Mouse (Mus musculus) E14TG2a.4 (cell line): ENCODE results near the gene Stum.

Source experiments
- H3K27me3 ChIP-seq: 2 replicates; pipeline ENCODE4 v1.6.1; 2014; ENCODE audit warnings: low read length, control low read depth; ENCODE audit not compliant: insufficient read depth
- H3K36me3 ChIP-seq: 2 replicates; pipeline ENCODE4 v1.6.1; 2014; ENCODE audit warnings: low read length, control low read depth; ENCODE audit not compliant: insufficient read depth
- H3K4me1 ChIP-seq: replicated peaks from 2 replicates; pipeline ENCODE4 v1.6.1; 2014; ENCODE audit warnings: low read depth, low read length, control low read depth
- H3K4me3 ChIP-seq: replicated peaks from 2 replicates; pipeline ENCODE4 v1.5.1; 2014; ENCODE audit warnings: mild to moderate bottlenecking, low read length
- H3K9me3 ChIP-seq: 2 replicates; pipeline ENCODE4 v1.6.1; 2014; ENCODE audit warnings: low read length, control low read depth
- CTCF ChIP-seq: conservative IDR thresholded peaks from 2 replicates; pipeline ENCODE4 v1.5.1; 2014; ENCODE audit warnings: low read length
- NANOG ChIP-seq: IDR thresholded peaks from 2 replicates; pipeline ENCODE4 v1.6.1; 2014; ENCODE audit warnings: borderline replicate concordance, low read length, mixed read lengths
- POU5F1 ChIP-seq: IDR thresholded peaks from 2 replicates; pipeline ENCODE4 v1.6.1; 2014; ENCODE audit warnings: low read length, borderline replicate concordance

The Stum gene

DNA sequence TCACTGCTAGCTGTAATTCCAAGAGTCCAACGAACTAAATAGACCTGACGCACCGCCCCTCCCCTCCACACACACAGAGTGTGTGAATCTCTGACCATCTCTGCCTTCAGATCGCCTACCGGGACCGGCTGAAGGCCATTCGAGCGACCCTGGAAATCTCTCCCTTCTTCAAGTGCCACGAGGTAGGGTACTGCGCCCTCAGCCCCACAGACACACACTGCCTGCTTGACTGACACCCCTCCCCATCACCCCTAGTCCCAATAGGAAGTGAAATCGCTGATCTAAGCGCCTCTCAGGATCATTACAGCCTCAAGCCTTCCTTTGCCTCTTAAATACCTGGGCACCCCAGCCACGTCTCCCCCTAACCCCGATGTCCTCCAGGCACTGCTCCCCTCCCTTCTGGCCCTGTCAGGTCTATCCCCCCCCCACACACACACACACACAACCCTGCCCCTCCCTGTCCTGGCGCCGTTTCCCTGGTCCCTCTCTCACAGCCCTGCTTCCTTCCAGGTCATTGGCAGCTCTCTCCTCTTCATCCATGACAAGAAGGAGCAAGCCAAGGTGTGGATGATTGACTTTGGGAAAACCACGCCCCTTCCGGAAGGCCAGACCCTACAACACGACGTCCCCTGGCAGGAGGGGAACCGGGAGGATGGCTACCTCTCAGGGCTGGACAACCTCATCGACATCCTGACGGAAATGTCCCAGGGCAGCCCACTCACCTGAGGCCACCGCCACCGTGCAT lies 62.0 kb downstream of the Stum start:
- H3K4me1 ChIP-seq = peaks cover 35% of the 10 kb centered on the region
- no peaks in the 10 kb centered on the region for H3K36me3 ChIP-seq
- H3K9me3 ChIP-seq = no peaks in the 10 kb centered on the region
- H3K4me3 ChIP-seq = peak overlapping the region; percentile 53
- H3K27me3 ChIP-seq = peaks cover 42% of the 10 kb centered on the region
- TF ChIP-seq CTCF (no peak), NANOG (no peak), POU5F1 (no peak)

DNA sequence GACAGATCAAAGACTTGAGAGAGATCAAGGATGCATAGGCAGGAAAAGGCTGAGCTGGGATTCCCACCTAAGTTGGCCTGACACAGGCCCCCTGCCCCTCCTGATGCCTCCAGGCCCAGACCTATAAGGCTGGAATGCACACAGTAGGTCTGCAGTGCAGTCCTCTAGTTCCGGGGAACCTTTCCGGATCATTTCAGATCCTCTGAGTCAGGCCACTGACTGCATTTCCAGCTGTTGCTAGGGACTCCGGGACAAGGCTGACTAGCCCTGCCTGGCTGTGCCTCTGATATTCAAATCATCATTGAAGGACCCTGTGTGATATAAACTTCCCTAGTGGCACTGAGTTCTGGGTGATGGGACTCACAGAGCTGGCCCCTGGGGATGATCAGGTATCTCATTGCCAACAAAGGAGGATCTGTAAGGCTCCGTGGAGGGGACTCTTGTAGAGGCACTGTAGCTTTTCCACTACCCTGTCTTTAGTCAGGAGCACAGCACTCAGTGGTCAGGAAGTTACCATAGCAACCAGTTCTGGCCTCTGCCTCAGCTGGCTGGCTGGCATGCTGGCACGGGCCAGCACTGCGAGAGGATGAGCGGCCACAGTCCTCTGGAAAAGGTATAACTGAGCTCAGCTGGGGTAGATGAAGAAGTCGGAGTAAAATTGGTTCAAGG lies 62.7 kb downstream of the Stum start:
- no peaks in the 10 kb centered on the region for H3K9me3 ChIP-seq
- TF ChIP-seq CTCF (no peak), NANOG (no peak), POU5F1 (no peak)

DNA sequence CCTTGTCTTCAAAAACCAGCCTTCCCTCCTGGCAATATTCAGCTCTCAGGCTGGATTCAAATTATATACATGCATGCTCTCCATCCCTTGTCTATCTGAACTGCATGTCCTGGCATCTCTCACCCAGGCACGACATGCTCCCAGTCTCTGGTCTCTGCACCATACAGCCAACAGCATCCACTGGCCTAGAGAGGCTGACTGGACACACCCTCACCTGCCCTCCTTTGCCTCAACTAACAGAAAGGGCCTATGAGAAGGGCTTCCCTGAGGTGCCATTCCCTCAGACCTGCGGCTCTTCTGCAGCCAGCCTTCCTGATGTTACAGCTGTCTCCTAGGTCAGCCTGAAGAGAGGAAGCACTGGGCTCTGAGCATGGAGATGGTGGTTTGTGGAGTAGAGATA lies 64.2 kb downstream of the Stum start:
- TF ChIP-seq POU5F1 (no peak), NANOG (no peak), CTCF (no peak)
- Histone ChIP-seq H3K36me3 (no peaks in the 10 kb centered on the region), H3K27me3 (peaks cover 37% of the 10 kb centered on the region), H3K4me3 (no peak overlapping the region), H3K4me1 (peaks cover 34% of the 10 kb centered on the region), H3K9me3 (no peaks in the 10 kb centered on the region)

More for the DNA sequence above, 62.7 kb downstream of the Stum start:
- H3K4me1 ChIP-seq = peaks cover 35% of the 10 kb centered on the region
- H3K36me3 ChIP-seq = no peaks in the 10 kb centered on the region
- H3K27me3 ChIP-seq = peaks cover 37% of the 10 kb centered on the region
- H3K4me3 ChIP-seq = no peak overlapping the region

- Histone ChIP-seq H3K9me3 (no peaks in the 10 kb centered on the region), H3K36me3 (no peaks in the 10 kb centered on the region), H3K27me3 (peaks cover 48% of the 10 kb centered on the region), H3K4me1 (peaks cover 16% of the 10 kb centered on the region), H3K4me3 (no peak overlapping the region)
- TF ChIP-seq CTCF = no peak
- TF ChIP-seq NANOG = no peak
- no peak for TF ChIP-seq POU5F1
Measured at GRCm38 (mm10) chr1:180417118-180417517, 66.2 kb downstream of the Stum start.

- H3K4me3 ChIP-seq = no peak overlapping the region
- H3K36me3 ChIP-seq = no peaks in the 10 kb centered on the region
- H3K4me1 ChIP-seq = peaks cover 3% of the 10 kb centered on the region
- H3K9me3 ChIP-seq = no peaks in the 10 kb centered on the region
- H3K27me3 ChIP-seq = peaks cover 49% of the 10 kb centered on the region
- TF ChIP-seq CTCF = no peak
- no peak for TF ChIP-seq NANOG
- no peak for TF ChIP-seq POU5F1
Measured at GRCm38 (mm10) chr1:180415836-180416235, 67.5 kb downstream of the Stum start.

DNA sequence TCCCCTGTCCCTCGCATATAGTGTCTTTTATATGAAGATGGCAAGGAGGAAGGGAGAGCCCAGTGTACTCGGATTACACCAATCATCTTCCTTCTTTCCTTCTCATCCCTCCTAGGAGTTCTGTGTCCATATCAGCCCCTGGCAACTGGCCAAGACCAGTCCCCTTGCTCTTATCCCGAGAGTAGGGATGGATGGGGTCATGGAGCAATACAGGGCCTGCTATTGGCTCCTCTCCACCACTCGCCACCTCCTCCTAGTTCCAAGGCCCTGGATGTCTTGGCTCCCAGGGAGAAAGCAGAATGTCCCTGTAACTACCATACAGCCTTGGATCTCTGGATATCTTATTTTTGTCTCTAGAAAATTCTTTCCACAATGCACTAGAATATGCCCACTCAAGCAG lies 68.2 kb downstream of the Stum start:
- TF ChIP-seq NANOG (no peak), CTCF (no peak), POU5F1 (no peak)
- Histone ChIP-seq H3K4me1 (no peaks in the 10 kb centered on the region), H3K27me3 (peaks cover 49% of the 10 kb centered on the region), H3K9me3 (no peaks in the 10 kb centered on the region), H3K36me3 (no peaks in the 10 kb centered on the region), H3K4me3 (no peak overlapping the region)

DNA sequence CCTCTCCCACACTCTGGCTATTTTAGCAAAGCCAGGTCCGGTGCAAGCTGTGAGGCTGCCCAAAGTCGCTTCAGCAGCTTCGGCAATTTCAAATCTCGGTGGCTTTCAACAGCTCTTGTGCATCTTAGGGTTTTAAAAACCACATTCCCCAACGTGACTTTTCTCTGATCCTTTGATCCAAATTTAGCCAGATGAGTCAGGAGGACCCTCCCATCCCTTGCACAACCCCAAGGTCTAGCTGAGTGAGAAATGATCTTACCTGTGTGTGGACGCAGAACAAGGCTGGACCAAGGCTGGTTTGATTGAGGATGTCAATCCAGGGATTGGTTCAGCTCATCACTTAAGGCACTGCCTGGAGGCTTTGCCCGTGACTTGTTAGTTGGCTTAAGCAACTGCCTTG lies 73.0 kb downstream of the Stum start:
- Histone ChIP-seq H3K4me3 (no peak overlapping the region), H3K36me3 (no peaks in the 10 kb centered on the region), H3K4me1 (peaks cover 23% of the 10 kb centered on the region), H3K27me3 (peaks cover 44% of the 10 kb centered on the region), H3K9me3 (no peaks in the 10 kb centered on the region)
- TF ChIP-seq CTCF (no peak), NANOG (no peak), POU5F1 (no peak)

DNA sequence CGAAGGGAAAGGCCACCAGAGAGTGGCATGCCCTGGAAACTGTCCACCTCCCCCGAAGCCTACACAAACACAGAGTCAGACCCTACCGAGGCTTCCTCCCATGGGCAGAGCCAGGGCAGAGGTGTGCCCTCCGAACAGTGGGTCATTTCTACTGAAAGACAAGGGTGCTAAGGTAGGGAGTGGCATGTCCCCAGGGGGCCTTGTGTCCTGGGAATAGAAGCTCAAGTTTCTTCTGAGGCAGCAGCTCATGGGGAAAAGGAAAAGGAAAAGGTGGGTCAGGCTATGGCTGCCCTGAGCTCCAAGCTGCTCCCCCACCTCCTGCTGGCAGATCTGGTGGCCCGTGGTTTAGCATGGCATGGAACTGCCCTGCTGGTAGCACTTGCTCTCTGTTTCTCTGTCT lies 73.5 kb downstream of the Stum start:
- Histone ChIP-seq H3K36me3 (no peaks in the 10 kb centered on the region), H3K9me3 (no peaks in the 10 kb centered on the region)
- TF ChIP-seq CTCF (no peak), POU5F1 (no peak), NANOG (no peak)

More for the DNA sequence above, 73.5 kb downstream of the Stum start:
- peaks cover 29% of the 10 kb centered on the region for H3K4me1 ChIP-seq
- peaks cover 42% of the 10 kb centered on the region for H3K27me3 ChIP-seq
- H3K4me3 ChIP-seq = no peak overlapping the region
